Mouse (Mus musculus): ENCODE data around the gene Kyat1.
"Not testable (repeated sequence)": the region's sequence is repeated elsewhere in the genome, so short reads cannot be mapped to it uniquely, and the experiment has no call there.

Gene Kyat1

GRCm38 (mm10) chr2:30173541-30174240 is 32.0 kb downstream of the Kyat1 start:
- DNase-seq (ENCODE audit: low spot score in 2 of 2) = no peak

- no peak for DNase-seq (ENCODE audit: low spot score in 2 of 2)
These were observed 33.7 kb downstream of the Kyat1 start for GRCm38 (mm10) chr2:30171997-30172382.

- peak; percentile 63 to 84 for DNase-seq (ENCODE audit: low spot score in 2 of 2)
These were observed 34.2 kb downstream of the Kyat1 start, which contains the start of gene Endog for GRCm38 (mm10) chr2:30171371-30171996. Endog (plus strand) TSS chr2:30171493.

- DNase-seq (ENCODE audit: low spot score in 2 of 2) = no peak
These were observed 39.0 kb downstream of the Kyat1 start for GRCm38 (mm10) chr2:30166677-30167076.

- no peak for DNase-seq (ENCODE audit: low spot score in 2 of 2)
These were observed 41.2 kb downstream of the Kyat1 start for GRCm38 (mm10) chr2:30164340-30164932.

- DNase-seq (ENCODE audit: low spot score in 2 of 2) = peak in 1 of 2 experiments; percentile 42
These were observed 43.8 kb downstream of the Kyat1 start for GRCm38 (mm10) chr2:30161809-30162208.

- DNase-seq (ENCODE audit: low spot score in 2 of 2) = not testable (repeated sequence)
These were observed 45.8 kb downstream of the Kyat1 start for GRCm38 (mm10) chr2:30159871-30160270.

- no peak for DNase-seq (ENCODE audit: low spot score in 2 of 2)
These were observed 53.0 kb downstream of the Kyat1 start for GRCm38 (mm10) chr2:30152616-30153015.

GRCm38 (mm10) chr2:30151840-30152239 is 53.8 kb downstream of the Kyat1 start:
- DNase-seq (ENCODE audit: low spot score in 2 of 2) = no peak

- DNase-seq (ENCODE audit: low spot score in 2 of 2) = no peak
These were observed 58.2 kb downstream of the Kyat1 start for GRCm38 (mm10) chr2:30147466-30147865.

- DNase-seq (ENCODE audit: low spot score in 2 of 2) = no peak
These were observed 61.2 kb downstream of the Kyat1 start for GRCm38 (mm10) chr2:30144436-30144835.

GRCm38 (mm10) chr2:30140021-30140420 is 65.6 kb downstream of the Kyat1 start:
- not testable (repeated sequence) for DNase-seq (ENCODE audit: low spot score in 2 of 2)

- no peak for DNase-seq (ENCODE audit: low spot score in 2 of 2)
These were observed 69.2 kb downstream of the Kyat1 start for GRCm38 (mm10) chr2:30136458-30136857.

Measured in spleen, postnatal 10 days (tissue).